10 mouse cellular contexts compared by ENCODE assay signal in the genomic region with DNA sequence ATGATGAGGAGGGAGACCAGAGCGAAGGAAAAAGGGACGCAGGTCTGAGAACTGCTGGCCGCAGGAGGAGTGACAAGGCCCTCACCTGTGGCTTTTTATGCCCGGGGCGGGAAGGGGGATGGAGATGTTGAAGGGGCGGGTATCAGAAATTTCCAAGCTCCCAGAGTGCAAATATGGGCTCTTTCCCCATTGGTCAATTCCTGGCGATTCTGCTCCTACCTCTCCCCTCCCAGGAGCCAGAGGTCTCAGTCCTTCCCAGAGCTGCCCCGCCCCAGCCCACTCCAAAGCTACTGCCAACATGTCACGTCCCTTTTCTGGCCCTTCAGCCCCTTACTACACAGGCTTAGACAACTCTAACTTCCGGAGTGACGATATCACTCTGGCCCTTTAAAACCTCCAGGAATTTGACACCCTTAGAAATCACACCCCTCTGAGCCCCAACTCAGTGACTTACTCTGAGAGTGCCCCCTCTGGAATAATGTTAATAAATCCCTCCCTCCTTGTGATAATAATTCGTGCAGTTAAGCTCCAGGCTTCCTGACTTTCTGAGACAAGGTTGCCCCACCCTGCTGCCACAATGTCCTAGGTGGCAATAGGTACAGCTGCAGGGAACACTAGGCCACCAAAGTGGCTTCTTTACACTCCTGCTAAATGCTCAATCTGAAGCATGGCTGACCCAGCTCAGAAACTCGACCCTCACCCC. TPM values are rescaled to one million over a fixed set of nuclear protein-coding genes. Genes with fewer than 3 reads are reported as not detected.
A peak's percentile ranks its signal among the peaks of the same experiment; 100 is the strongest.
DNase-seq lines count a peak whose midpoint lies in the region; ATAC-seq and TF ChIP-seq lines count a peak whose summit lies in the region.
"Had no signal": no experiment of that assay in that cellular context is flagged by ENCODE, and none has a peak within 500 bp of the region (broad histone marks: within the 10 kb centered on the region; RNA-seq: fewer than 3 reads in every experiment).

No protein-coding gene starts in this region.

- H3K9ac ChIP-seq in forebrain, embryonic 11.5 days (ENCODE audit: low read length): no peak overlapping the region
- no peak overlapping the region for H3K9ac ChIP-seq in midbrain, embryonic 13.5 days (replicated peaks)

- WGBS in embryonic facial prominence, embryonic 10.5 days: 4% methylated on average over 13 of the region's 13 CpGs
- 2% methylated on average over 13 of the region's 13 CpGs for WGBS in forebrain, embryonic 11.5 days
- WGBS in midbrain, embryonic 13.5 days: 4% methylated on average over 13 of the region's 13 CpGs

- no peak for ATAC-seq in forebrain, embryonic 11.5 days (replicated peaks; ENCODE audit: low FRiP score)
- ATAC-seq in midbrain, embryonic 13.5 days: no peak
- ATAC-seq in erythroid progenitor cell, adult 5-6 weeks (replicated peaks; ENCODE audit: low FRiP score, poor library complexity, severe bottlenecking): no peak
- no peak for ATAC-seq in megakaryocyte, adult 5-6 weeks (ENCODE audit: poor library complexity, severe bottlenecking)

- H3K9me3 ChIP-seq in embryonic facial prominence, embryonic 10.5 days: no peaks in the 10 kb centered on the region
- no peaks in the 10 kb centered on the region for H3K9me3 ChIP-seq in forebrain, embryonic 11.5 days (ENCODE audit: control insufficient read depth, low read length)
- no peaks in the 10 kb centered on the region for H3K9me3 ChIP-seq in midbrain, embryonic 13.5 days

- H3K4me1 ChIP-seq in embryonic facial prominence, embryonic 10.5 days: peaks cover 24% of the 10 kb centered on the region
- peaks cover 3% of the 10 kb centered on the region; the same call in 1 of the 2 replicates for H3K4me1 ChIP-seq in forebrain, embryonic 11.5 days (replicated peaks; ENCODE audit: control insufficient read depth, insufficient read depth, low read length)
- H3K4me1 ChIP-seq in midbrain, embryonic 13.5 days (replicated peaks): peaks cover 10% of the 10 kb centered on the region

- H3K27ac ChIP-seq in embryonic facial prominence, embryonic 10.5 days (replicated peaks): no peak overlapping the region; the same call in 1 of the 2 replicates
- no peak overlapping the region for H3K27ac ChIP-seq in forebrain, embryonic 11.5 days (ENCODE audit: low read depth, low read length)
- H3K27ac ChIP-seq in midbrain, embryonic 13.5 days: no peak overlapping the region
- H3K27ac ChIP-seq in layer of hippocampus, adult 2 months: no peak overlapping the region

- H3K4me3 ChIP-seq in embryonic facial prominence, embryonic 10.5 days: peak overlapping the region; percentile 52
- H3K4me3 ChIP-seq in forebrain, embryonic 11.5 days (ENCODE audit: low read depth, low read length): peak overlapping the region; percentile 17; the same call in 1 of the 2 replicates
- peak overlapping the region; percentile 23 for H3K4me3 ChIP-seq in midbrain, embryonic 13.5 days (replicated peaks)
- H3K4me3 ChIP-seq in layer of hippocampus, adult 2 months: no peak overlapping the region

- no peak for TF ChIP-seq CTCF in layer of hippocampus, adult 2 months (conservative IDR thresholded peaks at IDR 0.05)

- DNase-seq in embryonic facial prominence, embryonic 10.5 days (ENCODE audit: low spot score): peak; percentile 34
- no peak for DNase-seq in forebrain, embryonic 11.5 days (ENCODE audit: low spot score)
- DNase-seq in kidney, postnatal 25 days: peak; percentile 28 to 57
- DNase-seq in natural killer cell, adult 2 months (ENCODE audit: low spot score in 2 of 2): no peak
- DNase-seq in layer of hippocampus, adult 2 months (ENCODE audit: low spot score in 2 of 2): no peak
- DNase-seq: layer of hippocampus, postnatal 36 days; thymus, adult 18-20 months had no signal

- peak overlapping the region; percentile 48 for H3K4me2 ChIP-seq in forebrain, embryonic 11.5 days (ENCODE audit: low read depth, low read length, severe bottlenecking)
- peak overlapping the region; percentile 50 for H3K4me2 ChIP-seq in midbrain, embryonic 13.5 days (replicated peaks)

- no peaks in the 10 kb centered on the region for H3K36me3 ChIP-seq in embryonic facial prominence, embryonic 10.5 days (replicated peaks)
- H3K36me3 ChIP-seq in forebrain, embryonic 11.5 days (ENCODE audit: control insufficient read depth, insufficient read depth, low read length): no peaks in the 10 kb centered on the region
- H3K36me3 ChIP-seq in midbrain, embryonic 13.5 days: no peaks in the 10 kb centered on the region

- peaks cover 45% of the 10 kb centered on the region for H3K27me3 ChIP-seq in embryonic facial prominence, embryonic 10.5 days (replicated peaks; ENCODE audit: low read depth, poor library complexity, severe bottlenecking)
- H3K27me3 ChIP-seq in forebrain, embryonic 11.5 days (ENCODE audit: control insufficient read depth, insufficient read depth, low read length): peaks cover 17% of the 10 kb centered on the region
- H3K27me3 ChIP-seq in midbrain, embryonic 13.5 days: peaks cover 36% of the 10 kb centered on the region

RNA-seq across cellular contexts. Expression of a gene that starts 2.5 kb away (rescaled TPM):
- polyA plus RNA-seq in embryonic facial prominence, embryonic 10.5 days (2016; fragmentation: Nextera tagmentation; extraction: Ambion mirVana): 16.1 and 18.2 TPM in 2 replicates
- polyA plus RNA-seq in forebrain, embryonic 11.5 days (2014; fragmentation: Nextera tagmentation; extraction: Ambion mirVana): 3.0 and 4.0 TPM in 2 replicates
- polyA plus RNA-seq in midbrain, embryonic 13.5 days (2015; fragmentation: Nextera tagmentation; extraction: Ambion mirVana): 0.86 and 1.4 TPM in 2 replicates
- total RNA-seq in erythroid progenitor cell, adult 5-6 weeks (2015; ENCODE audit: low replicate concordance): not detected in 2 replicates
- not detected in 2 replicates for total RNA-seq in erythroid progenitor cell, adult 5-6 weeks (2017; ENCODE audit: low replicate concordance)
- total RNA-seq in layer of hippocampus, adult 2 months (2021): not detected
- not detected in 2 replicates for total RNA-seq in megakaryocyte, adult 5-6 weeks (2015)
- not detected in 2 replicates for total RNA-seq in megakaryocyte, adult 5-6 weeks (2017)

RNA-seq across cellular contexts. Expression of a gene that starts 10.3 kb away (rescaled TPM):
- 2.8 and 8.6 TPM in 2 replicates for polyA plus RNA-seq in embryonic facial prominence, embryonic 10.5 days (2016; fragmentation: Nextera tagmentation; extraction: Ambion mirVana)
- polyA plus RNA-seq in forebrain, embryonic 11.5 days (2014; fragmentation: Nextera tagmentation; extraction: Ambion mirVana): 0.90 and 1.2 TPM in 2 replicates
- polyA plus RNA-seq in midbrain, embryonic 13.5 days (2015; fragmentation: Nextera tagmentation; extraction: Ambion mirVana): 0.41 and 0.98 TPM in 2 replicates
- total RNA-seq in erythroid progenitor cell, adult 5-6 weeks (2015; ENCODE audit: low replicate concordance): not detected in 2 replicates
- not detected in 2 replicates for total RNA-seq in erythroid progenitor cell, adult 5-6 weeks (2017; ENCODE audit: low replicate concordance)
- total RNA-seq in layer of hippocampus, adult 2 months (2021): under 1 TPM in 1 of 2 experiments, not detected in 1; 0.77 TPM
- total RNA-seq in megakaryocyte, adult 5-6 weeks (2015): not detected in 2 replicates
- not detected in 2 replicates for total RNA-seq in megakaryocyte, adult 5-6 weeks (2017)

RNA-seq across cellular contexts. Expression of a gene that starts 24.6 kb away (rescaled TPM):
- not detected in 2 replicates for polyA plus RNA-seq in embryonic facial prominence, embryonic 10.5 days (2016; fragmentation: Nextera tagmentation; extraction: Ambion mirVana)
- polyA plus RNA-seq in forebrain, embryonic 11.5 days (2014; fragmentation: Nextera tagmentation; extraction: Ambion mirVana): not detected in 2 replicates
- polyA plus RNA-seq in midbrain, embryonic 13.5 days (2015; fragmentation: Nextera tagmentation; extraction: Ambion mirVana): 0.22 TPM in 1 of 2 replicates, not detected in the other
- total RNA-seq in erythroid progenitor cell, adult 5-6 weeks (2015; ENCODE audit: low replicate concordance): not detected in 2 replicates
- not detected in 2 replicates for total RNA-seq in erythroid progenitor cell, adult 5-6 weeks (2017; ENCODE audit: low replicate concordance)
- not detected for total RNA-seq in layer of hippocampus, adult 2 months (2021)
- total RNA-seq in megakaryocyte, adult 5-6 weeks (2015): not detected in 2 replicates
- not detected in 2 replicates for total RNA-seq in megakaryocyte, adult 5-6 weeks (2017)
- total RNA-seq: layer of hippocampus, postnatal 36 days had no signal

RNA-seq across cellular contexts. Expression of a gene that starts 40.6 kb away (rescaled TPM):
- polyA plus RNA-seq in embryonic facial prominence, embryonic 10.5 days (2016; fragmentation: Nextera tagmentation; extraction: Ambion mirVana): 0.09 TPM in 1 of 2 replicates, not detected in the other
- polyA plus RNA-seq in forebrain, embryonic 11.5 days (2014; fragmentation: Nextera tagmentation; extraction: Ambion mirVana): not detected in 2 replicates
- polyA plus RNA-seq in midbrain, embryonic 13.5 days (2015; fragmentation: Nextera tagmentation; extraction: Ambion mirVana): not detected in 2 replicates
- total RNA-seq in erythroid progenitor cell, adult 5-6 weeks (2015; ENCODE audit: low replicate concordance): not detected in 2 replicates
- not detected in 2 replicates for total RNA-seq in erythroid progenitor cell, adult 5-6 weeks (2017; ENCODE audit: low replicate concordance)
- not detected for total RNA-seq in layer of hippocampus, adult 2 months (2021)
- not detected in 2 replicates for total RNA-seq in megakaryocyte, adult 5-6 weeks (2015)
- total RNA-seq in megakaryocyte, adult 5-6 weeks (2017): not detected in 2 replicates
- total RNA-seq: layer of hippocampus, postnatal 36 days had no signal

RNA-seq across cellular contexts. Expression of a gene that starts 47.0 kb away (rescaled TPM):
- not detected in 2 replicates for polyA plus RNA-seq in embryonic facial prominence, embryonic 10.5 days (2016; fragmentation: Nextera tagmentation; extraction: Ambion mirVana)
- polyA plus RNA-seq in forebrain, embryonic 11.5 days (2014; fragmentation: Nextera tagmentation; extraction: Ambion mirVana): not detected in 2 replicates
- polyA plus RNA-seq in midbrain, embryonic 13.5 days (2015; fragmentation: Nextera tagmentation; extraction: Ambion mirVana): not detected in 2 replicates
- total RNA-seq in erythroid progenitor cell, adult 5-6 weeks (2015; ENCODE audit: low replicate concordance): not detected in 2 replicates
- not detected in 2 replicates for total RNA-seq in erythroid progenitor cell, adult 5-6 weeks (2017; ENCODE audit: low replicate concordance)
- 1 to 10 TPM; 3.6 to 3.7 TPM for total RNA-seq in layer of hippocampus, adult 2 months (2021)
- not detected in 2 replicates for total RNA-seq in megakaryocyte, adult 5-6 weeks (2015)
- total RNA-seq in megakaryocyte, adult 5-6 weeks (2017): 0.04 TPM in 1 of 2 replicates, not detected in the other

Comparison
In these comparisons a context has a peak if more than half of its experiments do, and no peak if none do; other contexts are left out.
1. DNase-seq: peak in embryonic facial prominence, embryonic 10.5 days (single experiment) and kidney, postnatal 25 days (2 of 2); none in forebrain, embryonic 11.5 days (single experiment), natural killer cell, adult 2 months (0 of 2) and layer of hippocampus, adult 2 months (0 of 2).